ENCODE assay signal across 36 mouse cellular contexts in genomic region chr5:95810841-95811240, GRCm38 (mm10). TPM values are rescaled to one million over a fixed set of nuclear protein-coding genes. Genes with fewer than 3 reads are reported as not detected.
A peak's percentile ranks its signal among the peaks of the same experiment; 100 is the strongest.
DNase-seq lines count a peak whose midpoint lies in the region; ATAC-seq and TF ChIP-seq lines count a peak whose summit lies in the region.
"Not testable (repeated sequence)": the region's sequence is repeated elsewhere in the genome, so short reads cannot be mapped to it uniquely, and the experiment has no call there.
"Had no signal": no experiment of that assay in that cellular context is flagged by ENCODE, and none has a peak within 500 bp of the region (broad histone marks: within the 10 kb centered on the region; RNA-seq: fewer than 3 reads in every experiment).

No protein-coding gene starts in this region.

- H3K27me3 ChIP-seq in Patski; intestine, postnatal 0 days (replicated peaks; ENCODE audit: control insufficient read depth, insufficient read depth, low read length): not testable (repeated sequence)

- TF ChIP-seq CTCF in Patski (IDR thresholded peaks at IDR 0.05) = peak; percentile 33
- TF ChIP-seq CTCF in intestine, postnatal 0 days (IDR thresholded peaks at IDR 0.05; ENCODE audit: low read depth) = peak; percentile 36; the same call in 1 of the 2 replicates

- not testable (repeated sequence) for H3K27ac ChIP-seq in intestine, postnatal 0 days (ENCODE audit: low read depth, low read length)

- H3K4me3 ChIP-seq in intestine, postnatal 0 days (ENCODE audit: low read depth, low read length) = not testable (repeated sequence)

- H3K4me1 ChIP-seq in intestine, postnatal 0 days (replicated peaks; ENCODE audit: control insufficient read depth, insufficient read depth, low read length) = not testable (repeated sequence)

- CTCF ChIA-PET in Patski (lab: Charles Lee) = not testable (repeated sequence)

- ATAC-seq in Patski; intestine, postnatal 0 days: not testable (repeated sequence)

- POLR2A ChIA-PET in Patski (lab: Charles Lee) = not testable (repeated sequence)

- H3K9me3 ChIP-seq in intestine, postnatal 0 days (ENCODE audit: control insufficient read depth) = not testable (repeated sequence)

- not testable (repeated sequence) for H3K36me3 ChIP-seq in intestine, postnatal 0 days (ENCODE audit: control insufficient read depth, insufficient read depth)

- in situ Hi-C loops in Patski (cut with MboI; ENCODE audit: low pct_unique_long_range_greater_than_20kb) = not testable (repeated sequence)

- H3K9ac ChIP-seq in intestine, postnatal 0 days (ENCODE audit: low read depth, low read length) = not testable (repeated sequence)

- WGBS in intestine, postnatal 0 days = 36% methylated on average over 2 of the region's 2 CpGs

- not testable (repeated sequence) for DNase-seq in Patski (ENCODE audit: low read depth, low spot score)
- peak; percentile 35 for DNase-seq in adrenal gland, postnatal 10 days
- DNase-seq in cerebellum, postnatal 10 days = peak; percentile 16 to 29
- peak; percentile 8 for DNase-seq in kidney, postnatal 14 days
- DNase-seq in layer of hippocampus, postnatal 10 days (ENCODE audit: low spot score in 2 of 2) = peak; percentile 3 to 10
- peak; percentile 9 for DNase-seq in right cerebral cortex, postnatal 14 days

- H3K4me2 ChIP-seq in intestine, postnatal 0 days (replicated peaks; ENCODE audit: low read depth) = not testable (repeated sequence)

RNA-seq across cellular contexts. Expression of gene E330014E10Rik, which starts 35.1 kb away (rescaled TPM):
- not detected for polyA plus RNA-seq in Patski (2021)
- not detected for total RNA-seq in adrenal gland, postnatal 10 days (2021)
- polyA plus RNA-seq in intestine, postnatal 0 days (2015; fragmentation: Nextera tagmentation; extraction: Ambion mirVana) = not detected in 2 replicates
- total RNA-seq in layer of hippocampus, postnatal 10 days (2021) = not detected
- total RNA-seq: CH12.LX; ES-E14; forebrain, postnatal 0 days; gastrocnemius, postnatal 10 days; heart, postnatal 14 days; layer of hippocampus, postnatal 14 days; left cerebral cortex, adult 2 months; left cerebral cortex, postnatal 25 days; midbrain, postnatal 0 days had no signal
- polyA plus RNA-seq: C2C12; embryonic facial prominence, embryonic 10.5 days; embryonic facial prominence, embryonic 15.5 days; forebrain, embryonic 12.5 days; forebrain, postnatal 0 days; gonadal fat pad, adult 2 months; heart, embryonic 14.5 days; hindbrain, embryonic 11.5 days; hindbrain, embryonic 16.5 days; intestine, embryonic 14.5 days; kidney, embryonic 14.5 days; large intestine, adult 2 months; limb, embryonic 13.5 days; liver, embryonic 11.5 days; liver, embryonic 16.5 days; lung, embryonic 15.5 days; midbrain, embryonic 12.5 days; midbrain, postnatal 0 days; myocyte; neural tube, embryonic 12.5 days; small intestine, adult 2 months; stomach, embryonic 14.5 days had no signal
